ENCODE assay signal across 10 mouse cellular contexts in genomic region chr11:72396621-72397020, GRCm38 (mm10). TPM values are rescaled to one million over a fixed set of nuclear protein-coding genes. Genes with fewer than 3 reads are reported as not detected.
DNase-seq lines count a peak whose midpoint lies in the region; ATAC-seq and TF ChIP-seq lines count a peak whose summit lies in the region.
"Had no signal": no experiment of that assay in that cellular context is flagged by ENCODE, and none has a peak within 500 bp of the region (broad histone marks: within the 10 kb centered on the region; RNA-seq: fewer than 3 reads in every experiment).

No protein-coding gene starts in this region.

- H3K4me2 ChIP-seq in heart, embryonic 14.5 days (ENCODE audit: low read length): peak overlapping the region; percentile 35
- H3K4me2 ChIP-seq in limb, embryonic 14.5 days (replicated peaks; ENCODE audit: low read depth, low read length, severe bottlenecking): no peak overlapping the region

- H3K9me3 ChIP-seq in heart, embryonic 14.5 days (ENCODE audit: control insufficient read depth, low read length): no peaks in the 10 kb centered on the region
- no peaks in the 10 kb centered on the region for H3K9me3 ChIP-seq in limb, embryonic 14.5 days (ENCODE audit: control insufficient read depth, low read length)
- H3K9me3 ChIP-seq: G1E had no signal

- DNase-seq in ovary, adult 18-20 months (ENCODE audit: low spot score): peak; percentile 54
- no peak for DNase-seq in ovary, postnatal 10 days (ENCODE audit: low spot score)
- peak; percentile 45 for DNase-seq in limb, embryonic 14.5 days (ENCODE audit: low spot score)
- DNase-seq in layer of hippocampus, postnatal 10 days (ENCODE audit: low spot score in 2 of 2): no peak
- DNase-seq in cerebellum, adult 11 months: no peak
- no peak for DNase-seq in right cerebral cortex, adult 18-20 months
- DNase-seq: kidney, adult 8-10 months had no signal

- H3K27me3 ChIP-seq in heart, embryonic 14.5 days (ENCODE audit: control insufficient read depth, insufficient read depth, low read length): no peaks in the 10 kb centered on the region
- no peaks in the 10 kb centered on the region for H3K27me3 ChIP-seq in limb, embryonic 14.5 days (ENCODE audit: control insufficient read depth, insufficient read depth, low read length)

- ATAC-seq in heart, embryonic 14.5 days (ENCODE audit: insufficient number of reproducible peaks, insufficient read depth, low FRiP score, low read depth): peak; percentile 60
- ATAC-seq in limb, embryonic 14.5 days (ENCODE audit: low FRiP score, low read depth): peak; percentile 31; the same call in 1 of the 2 replicates
- ATAC-seq: liver, postnatal 0 days had no signal

- peaks cover 39 to 61% of the 10 kb centered on the region in 2 experiments for H3K4me1 ChIP-seq in heart, embryonic 14.5 days (ENCODE audit: control insufficient read depth in 2 of 2, insufficient read depth in 2 of 2, low read length in 2 of 2)
- H3K4me1 ChIP-seq in limb, embryonic 14.5 days (ENCODE audit: control insufficient read depth, insufficient read depth, low read length): peaks cover 18% of the 10 kb centered on the region

- peaks cover 89% of the 10 kb centered on the region for H3K36me3 ChIP-seq in heart, embryonic 14.5 days (ENCODE audit: control insufficient read depth, insufficient read depth, low read length)
- peaks cover 6% of the 10 kb centered on the region; the same call in 1 of the 2 replicates for H3K36me3 ChIP-seq in limb, embryonic 14.5 days (ENCODE audit: control insufficient read depth, insufficient read depth, low read length)
- H3K36me3 ChIP-seq: G1E had no signal

- H3K4me3 ChIP-seq in heart, embryonic 14.5 days (ENCODE audit: control insufficient read depth in 1 of 2, insufficient read depth in 1 of 2, low read depth in 1 of 2, low read length in 2 of 2): no peak overlapping the region
- no peak overlapping the region for H3K4me3 ChIP-seq in limb, embryonic 14.5 days (replicated peaks; ENCODE audit: low read length)

- 40% methylated on average over 7 of the region's 7 CpGs for WGBS in heart, embryonic 14.5 days
- 63% methylated on average over 7 of the region's 7 CpGs for WGBS in limb, embryonic 14.5 days

- peak overlapping the region; percentile 81 to 90 for H3K27ac ChIP-seq in heart, embryonic 14.5 days (replicated peaks in 1 of 2; ENCODE audit: control insufficient read depth in 1 of 2, insufficient read depth in 1 of 2, low read depth in 2 of 2, low read length in 2 of 2)
- peak overlapping the region; percentile 61 for H3K27ac ChIP-seq in limb, embryonic 14.5 days (replicated peaks; ENCODE audit: low read depth, low read length)

- no peak for TF ChIP-seq POLR2A in limb, embryonic 14.5 days (IDR thresholded peaks at IDR 0.05; ENCODE audit: borderline replicate concordance, extremely low read depth, insufficient read depth, insufficient read length)

- peak overlapping the region; percentile 21; the same call in 1 of the 2 replicates for H3K9ac ChIP-seq in heart, embryonic 14.5 days (ENCODE audit: low read length)
- H3K9ac ChIP-seq in limb, embryonic 14.5 days (ENCODE audit: low read depth, low read length, severe bottlenecking): no peak overlapping the region
- H3K9ac ChIP-seq: liver, postnatal 0 days had no signal

RNA-seq across cellular contexts. Expression of gene Smtnl2, which starts 14.9 kb away (rescaled TPM):
- polyA plus RNA-seq in heart, embryonic 14.5 days (2014; fragmentation: Nextera tagmentation; extraction: Ambion mirVana): 116 and 122 TPM in 2 replicates
- 23.9 and 24.2 TPM in 2 replicates for polyA plus RNA-seq in limb, embryonic 14.5 days (2012; rRNA removed)
- polyA plus RNA-seq in limb, embryonic 14.5 days (2014; fragmentation: Nextera tagmentation; extraction: Ambion mirVana): 31.9 and 33.2 TPM in 2 replicates
- 1 to 10 TPM; 4.5 to 5.0 TPM for total RNA-seq in layer of hippocampus, postnatal 10 days (2021)
- polyA plus RNA-seq: G1E had no signal

RNA-seq across cellular contexts. Expression of gene Tekt1, which starts 34.4 kb away (rescaled TPM):
- 0.19 and 0.28 TPM in 2 replicates for polyA plus RNA-seq in heart, embryonic 14.5 days (2014; fragmentation: Nextera tagmentation; extraction: Ambion mirVana)
- 0.87 and 1.3 TPM in 2 replicates for polyA plus RNA-seq in limb, embryonic 14.5 days (2012; rRNA removed)
- polyA plus RNA-seq in limb, embryonic 14.5 days (2014; fragmentation: Nextera tagmentation; extraction: Ambion mirVana): 1.5 and 2.2 TPM in 2 replicates
- 1 to 10 TPM; 2.5 to 4.7 TPM for total RNA-seq in layer of hippocampus, postnatal 10 days (2021)
- total RNA-seq: G1E had no signal
- polyA plus RNA-seq: G1E; liver, postnatal 0 days had no signal

RNA-seq across cellular contexts. Expression of gene Ggt6, which starts 38.7 kb away (rescaled TPM):
- polyA plus RNA-seq in heart, embryonic 14.5 days (2014; fragmentation: Nextera tagmentation; extraction: Ambion mirVana): not detected in 2 replicates
- 4.6 and 4.9 TPM in 2 replicates for polyA plus RNA-seq in limb, embryonic 14.5 days (2012; rRNA removed)
- 4.8 and 5.9 TPM in 2 replicates for polyA plus RNA-seq in limb, embryonic 14.5 days (2014; fragmentation: Nextera tagmentation; extraction: Ambion mirVana)
- total RNA-seq in layer of hippocampus, postnatal 10 days (2021): not detected
- polyA plus RNA-seq: G1E had no signal

RNA-seq across cellular contexts. Expression of gene Mybbp1a, which starts 44.5 kb away (rescaled TPM):
- polyA plus RNA-seq in heart, embryonic 14.5 days (2014; fragmentation: Nextera tagmentation; extraction: Ambion mirVana): 61.9 and 64.7 TPM in 2 replicates
- 103 and 110 TPM in 2 replicates for polyA plus RNA-seq in limb, embryonic 14.5 days (2012; rRNA removed)
- polyA plus RNA-seq in limb, embryonic 14.5 days (2014; fragmentation: Nextera tagmentation; extraction: Ambion mirVana): 123 and 127 TPM in 2 replicates
- total RNA-seq in layer of hippocampus, postnatal 10 days (2021): 10 to 100 TPM; 50.2 to 55.0 TPM

Comparison
In these comparisons a context has a peak if more than half of its experiments do, and no peak if none do; other contexts are left out.
1. DNase-seq: peak in ovary, adult 18-20 months (single experiment) and limb, embryonic 14.5 days (single experiment); none in ovary, postnatal 10 days (single experiment), layer of hippocampus, postnatal 10 days (0 of 2), cerebellum, adult 11 months (single experiment) and right cerebral cortex, adult 18-20 months (single experiment).